Mouse (Mus musculus): ENCODE measurements around the gene Zfp467.

DNA sequence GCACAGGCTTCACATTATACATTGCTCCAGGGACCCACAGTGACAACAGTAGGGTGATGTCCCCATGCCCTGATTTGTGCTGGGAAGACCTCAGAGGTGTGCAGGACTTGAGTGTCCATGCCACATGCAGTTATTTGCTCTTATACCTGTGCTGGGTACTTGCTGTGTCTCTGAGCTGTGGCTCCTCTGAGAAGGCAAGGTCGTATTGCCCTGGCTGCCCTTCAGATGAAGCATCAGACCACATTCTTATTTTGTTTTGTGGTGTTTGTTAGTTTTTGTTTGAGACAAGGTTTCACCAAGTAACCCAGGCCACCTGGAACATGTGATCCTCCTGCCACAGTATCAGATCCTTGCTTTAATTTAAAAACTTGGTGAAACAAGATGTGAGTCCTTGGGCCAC lies 30.7 kb downstream of the Zfp467 start:
- TF ChIP-seq POLR2AphosphoS2 (IDR thresholded peaks at IDR 0.05; ENCODE audit: insufficient read length, low read depth): no peak
- TF ChIP-seq MAX (IDR thresholded peaks at IDR 0.05; ENCODE audit: low read depth): no peak
- TF ChIP-seq E2F4 (IDR thresholded peaks at IDR 0.05; ENCODE audit: insufficient read depth): no peak
- TF ChIP-seq TCF3 (IDR thresholded peaks at IDR 0.05; ENCODE audit: insufficient read length, low read depth): no peak
- TF ChIP-seq POLR2A (IDR thresholded peaks at IDR 0.05; ENCODE audit: insufficient read length, low read depth): no peak
- TF ChIP-seq MYOG (IDR thresholded peaks at IDR 0.05; ENCODE audit: control insufficient read depth in 1 of 3, insufficient read depth in 1 of 3, insufficient read length in 2 of 3, low read depth in 2 of 3): no peak
- TF ChIP-seq CEBPB (IDR thresholded peaks at IDR 0.05; ENCODE audit: insufficient read depth, poor library complexity, severe bottlenecking): no peak
- TF ChIP-seq USF1 (IDR thresholded peaks at IDR 0.05; ENCODE audit: low read depth): no peak

Measured in myocyte (in vitro differentiated cells).